Mouse (Mus musculus) limb, embryonic 14.5 days (tissue): ENCODE measurements around the gene Arpc4. TPM values are rescaled to one million over a fixed set of nuclear protein-coding genes. Genes with fewer than 3 reads are reported as not detected.

ENCODE experiments used
- ATAC-seq: fragments of 200-750 bp; cut with Nextera tagmentation; 2 replicates; pipeline ENCODE4 v1.8.0; 2017; ENCODE audit warnings: low read depth, moderate number of reproducible peaks, moderate TSS enrichment; ENCODE audit not compliant: low FRiP score
- DNase-seq: peaks from one replicate; pipeline ENCODE4 v3.0.0-alpha.2; 2015; ENCODE audit warnings: low spot score
- H3K27ac ChIP-seq: fragments of 300-500 bp; sonication (generic); replicated peaks from 2 replicates; pipeline ENCODE4 v1.5.1; 2014; ENCODE audit warnings: low read depth, mild to moderate bottlenecking, low read length, moderate library complexity, mixed read lengths
- H3K27me3 ChIP-seq: fragments of 300-500 bp; sonication (generic); 2 replicates; pipeline ENCODE4 v1.6.1; 2014; ENCODE audit warnings: low read length, mixed read lengths; ENCODE audit not compliant: control insufficient read depth, insufficient read depth
- H3K36me3 ChIP-seq: fragments of 300-500 bp; sonication (generic); 2 replicates; pipeline ENCODE4 v1.6.1; 2014; ENCODE audit warnings: mild to moderate bottlenecking, low read length, moderate library complexity, mixed read lengths; ENCODE audit not compliant: control insufficient read depth, insufficient read depth
- H3K4me1 ChIP-seq: fragments of 300-500 bp; sonication (generic); 2 replicates; pipeline ENCODE4 v1.6.1; 2014; ENCODE audit warnings: antibody characterized with exemption, low read length, mixed read lengths; ENCODE audit not compliant: control insufficient read depth, insufficient read depth
- H3K4me2 ChIP-seq: fragments of 300-500 bp; sonication (generic); replicated peaks from 2 replicates; pipeline ENCODE4 v1.6.1; 2014; ENCODE audit warnings: low read depth, mild to moderate bottlenecking, low read length, moderate library complexity; ENCODE audit not compliant: severe bottlenecking
- H3K4me3 ChIP-seq: fragments of 300-500 bp; sonication (generic); replicated peaks from 2 replicates; pipeline ENCODE4 v1.5.1; 2014; ENCODE audit warnings: low read length
- H3K9ac ChIP-seq: fragments of 300-500 bp; sonication (generic); 2 replicates; pipeline ENCODE4 v1.6.1; 2014; ENCODE audit warnings: mild to moderate bottlenecking, low read depth, low read length, moderate library complexity; ENCODE audit not compliant: severe bottlenecking
- H3K9me3 ChIP-seq: fragments of 300-500 bp; sonication (generic); 2 replicates; pipeline ENCODE4 v1.6.1; 2016; ENCODE audit warnings: low read length; ENCODE audit not compliant: control insufficient read depth
- POLR2A ChIP-seq: fragments of 200-500 bp; IDR thresholded peaks from 2 replicates; pipeline ENCODE4 v1.8.0; 2012; ENCODE audit warnings: inconsistent platforms, mild to moderate bottlenecking, moderate library complexity, borderline replicate concordance; ENCODE audit not compliant: insufficient read depth, insufficient read length; ENCODE audit errors: extremely low read depth
- WGBS: fragments of 180-500 bp; shearing (Covaris S2); extraction: QIAGEN DNeasy Blood & Tissue Kit; methylation state at CpG from one replicate; pipeline ENCODE4 v1.1.7; 2014; 5-methylcytosine and 5-hydroxymethylcytosine counted together
- polyA plus RNA-seq, 2 experiments: library from polyadenylated mRNA; depleted of rRNA in 1 of 2; stranded (reverse) in 1 of 2; unstranded in 1 of 2; fragments of >200 nt; fragmentation: Nextera tagmentation in 1 of 2; extraction: Ambion mirVana in 1 of 2; gene quantifications; 2 replicates each; pipeline versions ENCODE4 v1.2.1 to v1.2.3; 2012 to 2014

Gene Arpc4
- polyA plus RNA-seq, 2 experiments: 99.1 to 223 TPM

DNA sequence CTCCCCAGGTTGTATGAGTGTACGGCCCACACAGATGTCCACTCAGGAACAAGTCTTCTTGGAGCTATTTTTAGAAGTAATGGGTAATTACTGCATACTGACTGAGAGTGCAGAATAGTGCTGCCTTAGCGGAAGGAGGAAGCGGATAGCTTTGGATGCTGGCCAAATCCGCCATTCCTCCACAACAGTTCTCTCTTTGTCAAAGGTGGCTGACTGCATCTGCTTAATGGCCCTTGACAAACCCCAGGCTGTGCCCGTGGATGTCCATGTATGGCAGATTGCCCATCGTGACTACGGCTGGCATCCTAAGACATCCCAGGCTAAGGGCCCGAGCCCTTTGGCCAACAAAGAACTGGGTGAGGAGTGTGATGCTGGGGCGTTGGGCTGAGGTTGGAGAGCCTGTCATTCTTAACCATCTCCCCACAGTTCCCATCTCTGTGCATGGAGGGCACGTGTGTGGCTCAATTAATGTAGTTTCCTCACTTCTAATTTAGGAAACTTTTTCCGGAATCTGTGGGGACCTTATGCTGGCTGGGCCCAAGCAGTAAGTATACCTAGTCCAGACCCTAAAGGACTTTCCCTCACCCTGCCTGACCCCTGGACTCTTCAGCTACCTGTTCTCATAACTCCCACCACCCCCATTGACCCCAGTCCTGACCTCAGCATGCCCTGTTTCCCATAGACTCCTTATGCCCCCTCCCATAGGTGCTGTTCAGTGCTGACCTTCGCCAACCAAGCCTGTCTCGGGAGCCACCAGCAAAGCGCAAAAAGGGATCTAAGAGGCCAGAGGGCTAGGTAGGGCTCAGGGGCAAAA lies 44.6 kb upstream of the Arpc4 start:
- Histone ChIP-seq H3K27ac (no peak overlapping the region), H3K27me3 (no peaks in the 10 kb centered on the region), H3K9me3 (no peaks in the 10 kb centered on the region), H3K4me1 (peaks cover 3% of the 10 kb centered on the region; the same call in 1 of the 2 replicates), H3K36me3 (peaks cover 65% of the 10 kb centered on the region), H3K9ac (no peak overlapping the region), H3K4me3 (no peak overlapping the region), H3K4me2 (no peak overlapping the region)
- DNase-seq (peak; percentile 67), ATAC-seq (peak; percentile 35; the same call in 1 of the 2 replicates)
- no peak for TF ChIP-seq POLR2A
- 79% methylated on average over 14 of the region's 14 CpGs for WGBS

DNA sequence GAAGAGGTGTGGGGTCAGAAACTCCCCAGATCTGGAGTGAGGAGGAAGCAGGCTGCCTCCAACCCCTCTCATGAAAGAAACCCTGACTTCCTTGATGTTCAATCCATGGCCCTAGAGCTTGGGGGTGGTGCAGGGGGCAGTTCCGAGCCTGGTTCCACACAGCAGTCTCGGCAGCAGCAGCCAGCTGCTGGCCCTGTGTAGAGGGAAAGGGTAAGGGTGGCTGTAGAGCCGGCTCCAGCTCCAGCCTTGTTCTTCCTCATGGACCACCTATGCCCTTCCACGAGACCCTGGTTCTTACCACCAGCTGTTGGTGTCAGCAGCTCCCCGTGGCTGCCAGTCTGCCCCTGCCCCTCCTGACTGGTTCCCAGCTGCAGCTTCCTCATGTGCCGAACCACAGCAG lies 43.7 kb upstream of the Arpc4 start:
- no peak for DNase-seq
- Histone ChIP-seq H3K4me3 (no peak overlapping the region), H3K9ac (no peak overlapping the region), H3K27ac (no peak overlapping the region), H3K9me3 (no peaks in the 10 kb centered on the region), H3K4me1 (peaks cover 3% of the 10 kb centered on the region; the same call in 1 of the 2 replicates), H3K4me2 (no peak overlapping the region), H3K27me3 (no peaks in the 10 kb centered on the region), H3K36me3 (peaks cover 72% of the 10 kb centered on the region)
- 79% methylated on average over 6 of the region's 6 CpGs for WGBS
- no peak for TF ChIP-seq POLR2A
- ATAC-seq: no peak

DNA sequence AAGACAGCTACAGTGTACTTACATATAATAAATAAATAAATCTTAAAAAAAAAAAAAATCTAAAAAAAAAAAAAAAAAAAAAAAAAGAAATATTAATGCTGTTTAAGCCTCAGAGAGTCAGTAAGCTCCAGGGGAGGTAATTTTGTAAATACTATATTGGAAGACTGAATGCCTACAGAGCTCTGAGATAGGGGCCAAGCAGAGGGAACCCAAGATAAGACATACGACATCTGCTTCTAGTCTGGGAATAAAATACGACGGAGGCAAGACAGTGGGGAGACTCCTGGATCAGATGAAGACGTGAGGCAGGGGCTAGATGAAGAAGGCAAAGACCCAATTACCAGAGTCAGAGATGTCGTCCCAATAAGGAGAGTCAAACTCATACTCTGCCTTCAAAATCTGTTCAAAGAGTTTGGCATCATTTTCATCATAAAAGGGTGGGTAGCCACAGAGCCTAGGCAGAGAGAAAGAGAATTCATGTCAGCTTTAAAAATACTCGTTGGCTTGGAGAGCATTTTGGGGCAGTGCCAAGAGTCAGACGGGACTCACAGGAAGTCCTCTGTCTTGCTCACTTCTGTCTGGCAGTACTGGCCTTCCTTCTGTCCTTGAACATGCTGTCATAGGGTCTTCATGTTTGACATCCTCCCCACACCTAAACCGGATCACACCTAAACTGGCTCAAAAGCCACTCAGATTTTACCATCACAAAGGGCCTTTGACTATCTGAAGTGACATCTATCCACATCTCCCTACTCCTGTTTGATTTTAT lies 40.9 kb upstream of the Arpc4 start:
- Histone ChIP-seq H3K4me3 (no peak overlapping the region), H3K9me3 (no peaks in the 10 kb centered on the region), H3K36me3 (peaks cover 76% of the 10 kb centered on the region), H3K4me2 (no peak overlapping the region), H3K9ac (no peak overlapping the region), H3K27ac (no peak overlapping the region), H3K27me3 (no peaks in the 10 kb centered on the region), H3K4me1 (peaks cover 4% of the 10 kb centered on the region; the same call in 1 of the 2 replicates)
- WGBS: 72% methylated on average over 8 of the region's 8 CpGs
- TF ChIP-seq POLR2A: no peak
- DNase-seq (no peak), ATAC-seq (no peak)

DNA sequence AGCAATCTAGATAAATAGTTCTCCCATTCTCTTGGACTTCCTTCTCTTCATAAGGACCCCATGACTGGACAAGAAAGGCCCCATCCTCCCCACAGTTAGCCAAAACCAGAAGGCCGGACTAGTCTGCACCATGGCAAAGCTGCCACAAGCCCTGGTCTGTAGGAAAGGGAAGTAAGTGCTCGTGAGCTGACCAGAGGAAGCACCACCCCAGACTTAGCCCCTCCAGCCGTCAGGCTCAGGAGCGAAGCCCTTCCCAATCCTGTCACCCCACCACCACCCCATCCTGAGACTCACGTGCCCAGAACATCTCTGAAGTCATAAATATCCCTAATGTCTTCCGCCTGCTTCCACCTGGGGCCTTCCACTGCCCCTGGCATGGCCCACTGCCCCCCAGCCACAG lies 36.3 kb upstream of the Arpc4 start:
- no peak overlapping the region for H3K27ac ChIP-seq
- WGBS: 76% methylated on average over 6 of the region's 6 CpGs
- H3K4me3 ChIP-seq: no peak overlapping the region

DNA sequence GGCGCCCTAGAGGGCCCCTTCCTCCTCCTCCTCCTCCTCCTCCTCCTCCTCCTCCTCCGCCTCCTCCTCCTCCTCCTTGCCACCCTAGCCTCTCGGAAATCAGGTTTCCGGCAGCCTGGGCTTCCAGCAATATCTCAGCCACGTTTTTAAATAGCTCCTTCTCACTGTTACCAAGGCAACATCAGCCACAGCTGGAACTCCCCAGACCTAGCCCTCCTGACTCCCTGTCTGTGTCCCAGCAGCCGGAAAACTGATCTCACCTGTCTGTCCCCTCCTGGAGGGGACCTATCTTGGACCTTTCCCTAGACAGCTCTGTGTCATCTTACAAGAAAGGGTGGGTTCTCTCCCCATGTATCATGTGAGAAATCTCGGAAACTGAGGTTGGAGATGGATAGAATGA lies 35.6 kb upstream of the Arpc4 start:
- Histone ChIP-seq H3K27me3 (no peaks in the 10 kb centered on the region), H3K4me2 (peak overlapping the region; percentile 63), H3K9me3 (no peaks in the 10 kb centered on the region), H3K9ac (peak overlapping the region; percentile 87; the same call in 1 of the 2 replicates), H3K36me3 (peaks cover 30% of the 10 kb centered on the region), H3K4me1 (peaks cover 15% of the 10 kb centered on the region), H3K27ac (no peak overlapping the region), H3K4me3 (peak overlapping the region; percentile 63; the same call in 1 of the 2 replicates)
- DNase-seq: no peak
- ATAC-seq: no peak
- no peak for TF ChIP-seq POLR2A
- WGBS: 54% methylated on average over 3 of the region's 7 CpGs

More for the DNA sequence above, 36.3 kb upstream of the Arpc4 start:
- H3K4me1 ChIP-seq: peaks cover 15% of the 10 kb centered on the region
- TF ChIP-seq POLR2A: no peak
- no peaks in the 10 kb centered on the region for H3K9me3 ChIP-seq
- ATAC-seq: no peak
- H3K36me3 ChIP-seq: peaks cover 35% of the 10 kb centered on the region
- DNase-seq: no peak
- H3K9ac ChIP-seq: no peak overlapping the region
- no peaks in the 10 kb centered on the region for H3K27me3 ChIP-seq
- H3K4me2 ChIP-seq: no peak overlapping the region
